Mouse (Mus musculus) megakaryocyte, embryonic 14.5 days (primary cell): Measurements from ENCODE around the gene Ace.

ENCODE experiments used
- FLI1 ChIP-seq: IDR thresholded peaks from 2 replicates; pipeline ENCODE4 v1.6.1; 2012; ENCODE audit warnings: low read length, inconsistent platforms, mixed read lengths
- GATA1 ChIP-seq: IDR thresholded peaks from 3 replicates; pipeline ENCODE4 v1.6.1; 2012; ENCODE audit warnings: mixed read lengths, low read length, inconsistent platforms, borderline replicate concordance

DNA sequence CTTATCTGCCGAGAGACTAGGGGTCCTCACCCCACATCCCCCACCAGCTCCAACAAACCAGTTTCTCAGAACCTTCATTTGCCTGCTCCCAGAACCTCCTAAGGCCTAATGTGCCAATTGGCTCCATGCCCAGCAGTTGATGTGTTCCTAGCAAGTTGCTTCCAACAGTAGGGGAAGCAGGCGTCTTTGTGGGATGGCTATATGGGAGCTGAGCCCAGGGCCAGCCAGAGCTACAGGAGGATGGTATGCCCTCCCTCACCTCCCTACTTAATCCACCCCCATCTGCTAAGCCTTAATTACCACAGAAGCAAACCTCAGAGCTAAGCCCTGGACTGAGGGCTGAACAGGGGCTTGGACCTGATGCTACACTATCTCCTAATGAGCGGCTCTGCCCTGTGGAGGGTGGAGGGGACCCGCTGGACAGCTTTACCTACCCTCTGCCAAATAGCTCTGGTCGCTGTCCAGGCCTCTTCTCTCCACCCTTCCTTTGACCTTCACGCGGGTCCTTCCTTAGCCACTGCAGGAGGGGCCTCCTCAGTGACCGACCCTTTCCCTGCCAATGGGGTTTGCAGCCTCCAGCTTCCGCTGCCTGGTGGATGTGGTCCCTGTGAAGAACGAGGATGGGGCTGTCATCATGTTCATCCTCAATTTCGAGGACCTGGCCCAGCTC lies 45.9 kb downstream of the Ace start:
- TF ChIP-seq GATA1 = no peak
- no peak for TF ChIP-seq FLI1
